Mouse (Mus musculus): ENCODE data around the gene Gnaq. TPM values are rescaled to one million over a fixed set of nuclear protein-coding genes. Genes with fewer than 3 reads are reported as not detected.
A peak's percentile ranks its signal among the peaks of the same experiment; 100 is the strongest.

Gnaq gene
- polyA plus RNA-seq, 1 experiment from 2014 or later, result 18.1 TPM

DNA sequence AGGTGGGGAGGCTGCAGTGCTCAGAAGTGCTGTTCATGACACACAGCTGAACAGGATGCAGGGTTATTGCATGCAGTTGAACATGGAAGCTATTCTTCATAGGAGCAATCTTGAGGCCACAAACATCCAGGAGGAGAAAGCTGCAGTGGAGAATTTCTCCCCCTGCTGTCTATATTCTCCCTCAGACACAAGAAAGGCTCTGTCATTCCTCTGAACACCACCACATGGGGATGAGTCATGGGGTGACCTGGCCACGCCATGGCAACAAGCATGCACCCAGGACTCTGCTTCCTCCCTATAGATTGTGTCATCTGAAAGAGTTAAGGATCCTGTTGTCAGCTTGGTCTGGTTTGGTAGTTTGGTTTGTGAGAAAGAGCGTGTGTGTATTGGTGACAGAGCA, 239.0 kb downstream of the Gnaq start:
- no peaks in the 10 kb centered on the region for H3K36me3 ChIP-seq (ENCODE audit: control insufficient read depth, insufficient read depth, low read length)
- H3K9me3 ChIP-seq (ENCODE audit: control insufficient read depth, low read length), result no peaks in the 10 kb centered on the region
- 69% methylated on average over 2 of the region's 2 CpGs for WGBS
- no peak overlapping the region for H3K4me2 ChIP-seq (replicated peaks; ENCODE audit: low read depth)
- no peak overlapping the region for H3K27ac ChIP-seq (replicated peaks)
- H3K27me3 ChIP-seq (ENCODE audit: control insufficient read depth, insufficient read depth, low read length), result no peaks in the 10 kb centered on the region
- H3K4me3 ChIP-seq (ENCODE audit: low read depth, low read length), result no peak overlapping the region
- H3K4me1 ChIP-seq (replicated peaks; ENCODE audit: control insufficient read depth, insufficient read depth), result no peaks in the 10 kb centered on the region
- ATAC-seq (ENCODE audit: low FRiP score, low TSS enrichment), result peak; percentile 78
- DNase-seq (ENCODE audit: low spot score), result no peak
- H3K9ac ChIP-seq (ENCODE audit: low read length), result no peak overlapping the region
- no peak for TF ChIP-seq EP300 (optimal IDR thresholded peaks at IDR 0.05)
- TF ChIP-seq CTCF (IDR thresholded peaks at IDR 0.05; ENCODE audit: low read depth), result peak; percentile 35

DNA sequence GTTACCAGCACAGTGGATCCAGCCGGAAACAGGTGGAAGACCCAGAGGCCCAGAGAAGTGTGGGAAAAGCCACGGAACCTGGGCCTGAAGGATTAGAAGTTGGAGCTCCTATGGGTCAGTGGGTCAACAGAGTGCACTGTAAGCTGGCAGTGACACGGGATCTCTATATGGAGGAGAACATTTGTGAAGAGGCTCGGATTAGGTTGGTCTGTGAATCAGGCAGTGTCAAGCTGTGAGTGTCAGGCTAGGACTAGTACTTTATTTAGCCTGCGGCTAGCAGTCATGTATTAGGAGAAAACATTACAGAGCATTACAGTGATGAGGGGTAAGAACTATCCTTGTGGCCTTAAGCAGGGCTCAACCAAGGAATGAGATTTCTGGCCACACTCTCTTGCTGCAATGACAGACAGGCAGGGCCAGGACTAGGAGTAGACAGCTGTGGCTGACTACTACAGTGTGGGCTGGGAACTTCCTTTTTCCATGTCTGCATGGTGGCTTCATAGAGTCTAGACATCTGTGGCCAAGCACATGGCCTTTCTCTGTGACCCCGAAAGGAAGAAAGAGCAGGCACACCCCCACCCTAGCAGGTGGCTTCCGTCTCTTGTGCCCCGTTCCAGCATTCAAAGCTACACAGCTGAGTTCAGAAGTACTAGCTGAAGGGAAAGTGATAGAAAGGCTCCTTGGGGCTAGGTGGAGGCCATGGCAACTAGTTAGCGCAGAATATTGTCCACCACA, 240.3 kb downstream of the Gnaq start:
- Histone ChIP-seq H3K4me3 (ENCODE audit: low read depth, low read length) (no peak overlapping the region), H3K27ac (replicated peaks) (no peak overlapping the region), H3K4me2 (replicated peaks; ENCODE audit: low read depth) (no peak overlapping the region), H3K36me3 (ENCODE audit: control insufficient read depth, insufficient read depth, low read length) (no peaks in the 10 kb centered on the region), H3K9me3 (ENCODE audit: control insufficient read depth, low read length) (no peaks in the 10 kb centered on the region), H3K4me1 (replicated peaks; ENCODE audit: control insufficient read depth, insufficient read depth) (no peaks in the 10 kb centered on the region), H3K27me3 (ENCODE audit: control insufficient read depth, insufficient read depth, low read length) (no peaks in the 10 kb centered on the region), H3K9ac (ENCODE audit: low read length) (no peak overlapping the region)
- ATAC-seq (ENCODE audit: low FRiP score, low TSS enrichment) (peak; percentile 19; the same call in 1 of the 2 replicates), DNase-seq (ENCODE audit: low spot score) (no peak)
- TF ChIP-seq CTCF (IDR thresholded peaks at IDR 0.05; ENCODE audit: low read depth), result no peak
- no peak for TF ChIP-seq EP300 (optimal IDR thresholded peaks at IDR 0.05)
- 76% methylated on average over 9 of the region's 9 CpGs for WGBS

DNA sequence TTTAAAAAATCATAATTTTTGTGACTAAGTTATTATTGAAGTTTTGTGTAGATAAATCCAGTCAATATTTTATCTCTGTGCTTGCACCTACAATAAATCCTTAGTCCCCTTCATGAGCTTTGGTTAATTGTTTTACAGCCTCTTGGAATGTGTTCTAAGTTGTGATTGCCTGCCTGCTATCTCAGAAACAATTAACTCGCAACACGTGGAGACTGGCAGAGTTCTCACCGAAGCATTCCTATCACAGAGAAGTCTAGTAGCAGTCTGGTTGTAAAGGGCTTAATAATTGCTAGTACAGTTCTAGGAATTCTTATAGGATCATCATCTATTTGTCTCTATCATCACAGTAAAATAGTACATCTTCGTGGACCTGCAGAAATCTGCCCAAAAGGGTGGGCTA, 243.2 kb downstream of the Gnaq start:
- no peak overlapping the region for H3K4me3 ChIP-seq (ENCODE audit: low read depth, low read length)
- H3K36me3 ChIP-seq (ENCODE audit: control insufficient read depth, insufficient read depth, low read length), result peaks cover 3% of the 10 kb centered on the region; the same call in 1 of the 2 replicates
- no peaks in the 10 kb centered on the region for H3K27me3 ChIP-seq (ENCODE audit: control insufficient read depth, insufficient read depth, low read length)
- H3K9me3 ChIP-seq (ENCODE audit: control insufficient read depth, low read length), result no peaks in the 10 kb centered on the region
- H3K4me2 ChIP-seq (replicated peaks; ENCODE audit: low read depth), result no peak overlapping the region
- H3K9ac ChIP-seq (ENCODE audit: low read length), result no peak overlapping the region
- TF ChIP-seq EP300 (optimal IDR thresholded peaks at IDR 0.05) (no peak), CTCF (IDR thresholded peaks at IDR 0.05; ENCODE audit: low read depth) (no peak)
- H3K4me1 ChIP-seq (replicated peaks; ENCODE audit: control insufficient read depth, insufficient read depth), result no peaks in the 10 kb centered on the region
- DNase-seq (ENCODE audit: low spot score) (no peak), ATAC-seq (ENCODE audit: low FRiP score, low TSS enrichment) (no peak)
- H3K27ac ChIP-seq (replicated peaks), result no peak overlapping the region
- 47% methylated on average over 4 of the region's 4 CpGs for WGBS

- DNase-seq (ENCODE audit: low spot score), result no peak
- no peaks in the 10 kb centered on the region for H3K9me3 ChIP-seq (ENCODE audit: control insufficient read depth, low read length)
- H3K4me2 ChIP-seq (replicated peaks; ENCODE audit: low read depth), result no peak overlapping the region
- TF ChIP-seq CTCF (IDR thresholded peaks at IDR 0.05; ENCODE audit: low read depth) (no peak), EP300 (optimal IDR thresholded peaks at IDR 0.05) (no peak)
- peaks cover 3% of the 10 kb centered on the region; the same call in 1 of the 2 replicates for H3K36me3 ChIP-seq (ENCODE audit: control insufficient read depth, insufficient read depth, low read length)
- H3K4me1 ChIP-seq (replicated peaks; ENCODE audit: control insufficient read depth, insufficient read depth), result no peaks in the 10 kb centered on the region
- WGBS, result 94% methylated on average over 7 of the region's 7 CpGs
- no peak for ATAC-seq (ENCODE audit: low FRiP score, low TSS enrichment)
- no peak overlapping the region for H3K4me3 ChIP-seq (ENCODE audit: low read depth, low read length)
- no peak overlapping the region for H3K9ac ChIP-seq (ENCODE audit: low read length)
- no peaks in the 10 kb centered on the region for H3K27me3 ChIP-seq (ENCODE audit: control insufficient read depth, insufficient read depth, low read length)
- no peak overlapping the region for H3K27ac ChIP-seq (replicated peaks)
Measured at GRCm38 (mm10) chr19:16378565-16378964, 245.9 kb downstream of the Gnaq start.

DNA sequence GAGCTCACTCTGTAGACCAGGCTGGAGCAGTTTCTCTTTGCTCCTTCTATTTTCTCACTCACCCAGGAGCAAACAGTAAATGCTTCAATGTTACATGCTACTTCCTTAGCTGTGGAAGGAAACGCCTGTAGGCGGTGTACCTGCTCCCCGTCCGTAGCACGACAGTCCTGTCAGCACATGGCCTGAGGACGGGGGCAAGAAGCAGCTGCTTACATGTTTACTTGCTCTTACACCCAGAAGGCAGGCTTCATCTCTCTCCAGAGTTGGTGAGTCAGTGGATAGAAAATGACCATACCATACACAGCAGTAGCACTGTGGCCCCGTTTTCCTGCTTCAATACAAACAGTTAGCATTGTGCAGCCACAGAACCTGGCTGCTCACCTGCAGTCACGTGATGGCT, 247.1 kb downstream of the Gnaq start:
- DNase-seq (ENCODE audit: low spot score), result no peak
- WGBS, result 70% methylated on average over 8 of the region's 8 CpGs

DNA sequence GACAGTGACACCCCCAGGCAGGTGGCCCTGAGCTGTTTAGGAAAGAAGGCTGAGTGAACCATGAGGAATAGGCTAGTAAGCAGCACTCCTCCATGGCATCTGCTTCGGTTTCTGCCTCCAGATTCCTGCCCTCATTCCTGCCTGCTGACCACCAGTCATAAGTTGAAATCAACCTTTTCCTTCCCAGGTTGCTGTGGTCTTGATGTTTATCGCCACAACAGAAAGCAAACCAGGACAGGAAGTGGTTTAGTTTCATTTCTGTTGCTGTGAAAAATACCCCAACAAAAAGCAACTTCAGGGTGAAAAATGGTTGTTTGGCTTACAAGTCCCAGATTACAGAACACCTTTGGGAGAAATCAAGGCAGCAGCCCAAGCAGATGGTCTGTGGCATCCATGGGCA, 249.8 kb downstream of the Gnaq start:
- H3K27me3 ChIP-seq (ENCODE audit: control insufficient read depth, insufficient read depth, low read length), result no peaks in the 10 kb centered on the region
- TF ChIP-seq EP300 (optimal IDR thresholded peaks at IDR 0.05) (no peak), CTCF (IDR thresholded peaks at IDR 0.05; ENCODE audit: low read depth) (no peak)
- no peak overlapping the region for H3K27ac ChIP-seq (replicated peaks)
- peaks cover 3% of the 10 kb centered on the region; the same call in 1 of the 2 replicates for H3K36me3 ChIP-seq (ENCODE audit: control insufficient read depth, insufficient read depth, low read length)
- H3K9ac ChIP-seq (ENCODE audit: low read length), result no peak overlapping the region
- H3K4me1 ChIP-seq (replicated peaks; ENCODE audit: control insufficient read depth, insufficient read depth), result no peaks in the 10 kb centered on the region
- no peak for DNase-seq (ENCODE audit: low spot score)
- ATAC-seq (ENCODE audit: low FRiP score, low TSS enrichment), result no peak
- no peak overlapping the region for H3K4me3 ChIP-seq (ENCODE audit: low read depth, low read length)
- H3K4me2 ChIP-seq (replicated peaks; ENCODE audit: low read depth), result no peak overlapping the region
- 81% methylated on average over 2 of the region's 2 CpGs for WGBS
- H3K9me3 ChIP-seq (ENCODE audit: control insufficient read depth, low read length), result no peaks in the 10 kb centered on the region

More for the DNA sequence above, 247.1 kb downstream of the Gnaq start:
- no peaks in the 10 kb centered on the region for H3K9me3 ChIP-seq (ENCODE audit: control insufficient read depth, low read length)
- no peaks in the 10 kb centered on the region for H3K4me1 ChIP-seq (replicated peaks; ENCODE audit: control insufficient read depth, insufficient read depth)
- peaks cover 3% of the 10 kb centered on the region; the same call in 1 of the 2 replicates for H3K36me3 ChIP-seq (ENCODE audit: control insufficient read depth, insufficient read depth, low read length)
- ATAC-seq (ENCODE audit: low FRiP score, low TSS enrichment), result peak; percentile 68; the same call in 1 of the 2 replicates
- no peaks in the 10 kb centered on the region for H3K27me3 ChIP-seq (ENCODE audit: control insufficient read depth, insufficient read depth, low read length)
- H3K9ac ChIP-seq (ENCODE audit: low read length), result no peak overlapping the region
- H3K4me3 ChIP-seq (ENCODE audit: low read depth, low read length), result no peak overlapping the region
- H3K4me2 ChIP-seq (replicated peaks; ENCODE audit: low read depth), result no peak overlapping the region
- TF ChIP-seq CTCF (IDR thresholded peaks at IDR 0.05; ENCODE audit: low read depth), result no peak
- TF ChIP-seq EP300 (optimal IDR thresholded peaks at IDR 0.05), result no peak
- no peak overlapping the region for H3K27ac ChIP-seq (replicated peaks)
